Mouse (Mus musculus) forebrain, embryonic 10.5 days (tissue): Measurements from ENCODE around the gene Rnf182. TPM values are rescaled to one million over a fixed set of nuclear protein-coding genes. Genes with fewer than 3 reads are reported as not detected.

Source experiments
- DNase-seq: peaks from one replicate; pipeline ENCODE4 v3.0.0-alpha.2; 2017; ENCODE audit warnings: low spot score; ENCODE audit errors: extremely low spot score
- H3K27ac ChIP-seq: fragments of 300-500 bp; sonication (generic); 2 replicates; pipeline ENCODE4 v1.5.1; 2016; ENCODE audit warnings: mild to moderate bottlenecking
- H3K27me3 ChIP-seq: fragments of 300-500 bp; sonication (generic); 2 replicates; pipeline ENCODE4 v1.6.1; 2016; ENCODE audit warnings: mild to moderate bottlenecking; ENCODE audit not compliant: poor library complexity, severe bottlenecking
- H3K36me3 ChIP-seq: fragments of 300-500 bp; sonication (generic); replicated peaks from 2 replicates; pipeline ENCODE4 v1.6.1; 2016; ENCODE audit warnings: mild to moderate bottlenecking, moderate library complexity
- H3K4me1 ChIP-seq: fragments of 300-500 bp; sonication (generic); 2 replicates; pipeline ENCODE4 v1.6.1; 2016
- H3K4me3 ChIP-seq: fragments of 300-500 bp; sonication (generic); 2 replicates; pipeline ENCODE4 v1.5.1; 2016; ENCODE audit warnings: mild to moderate bottlenecking, moderate library complexity
- H3K9me3 ChIP-seq: fragments of 300-500 bp; sonication (generic); 2 replicates; pipeline ENCODE4 v1.6.1; 2016; ENCODE audit warnings: mild to moderate bottlenecking, moderate library complexity
- WGBS: fragments of 180-500 bp; shearing (Covaris S2); methylation state at CpG from one replicate; pipeline ENCODE4 v1.1.7; 2016; 5-methylcytosine and 5-hydroxymethylcytosine counted together
- polyA plus RNA-seq: library from polyadenylated mRNA; unstranded; fragments of >200 nt; fragmentation: Nextera tagmentation; extraction: Ambion mirVana; gene quantifications from 2 replicates; pipeline ENCODE4 v1.2.1, GENCODE M21; 2016

The Rnf182 gene
- polyA plus RNA-seq, 1 experiment from 2014 or later = 6.7 TPM

DNA sequence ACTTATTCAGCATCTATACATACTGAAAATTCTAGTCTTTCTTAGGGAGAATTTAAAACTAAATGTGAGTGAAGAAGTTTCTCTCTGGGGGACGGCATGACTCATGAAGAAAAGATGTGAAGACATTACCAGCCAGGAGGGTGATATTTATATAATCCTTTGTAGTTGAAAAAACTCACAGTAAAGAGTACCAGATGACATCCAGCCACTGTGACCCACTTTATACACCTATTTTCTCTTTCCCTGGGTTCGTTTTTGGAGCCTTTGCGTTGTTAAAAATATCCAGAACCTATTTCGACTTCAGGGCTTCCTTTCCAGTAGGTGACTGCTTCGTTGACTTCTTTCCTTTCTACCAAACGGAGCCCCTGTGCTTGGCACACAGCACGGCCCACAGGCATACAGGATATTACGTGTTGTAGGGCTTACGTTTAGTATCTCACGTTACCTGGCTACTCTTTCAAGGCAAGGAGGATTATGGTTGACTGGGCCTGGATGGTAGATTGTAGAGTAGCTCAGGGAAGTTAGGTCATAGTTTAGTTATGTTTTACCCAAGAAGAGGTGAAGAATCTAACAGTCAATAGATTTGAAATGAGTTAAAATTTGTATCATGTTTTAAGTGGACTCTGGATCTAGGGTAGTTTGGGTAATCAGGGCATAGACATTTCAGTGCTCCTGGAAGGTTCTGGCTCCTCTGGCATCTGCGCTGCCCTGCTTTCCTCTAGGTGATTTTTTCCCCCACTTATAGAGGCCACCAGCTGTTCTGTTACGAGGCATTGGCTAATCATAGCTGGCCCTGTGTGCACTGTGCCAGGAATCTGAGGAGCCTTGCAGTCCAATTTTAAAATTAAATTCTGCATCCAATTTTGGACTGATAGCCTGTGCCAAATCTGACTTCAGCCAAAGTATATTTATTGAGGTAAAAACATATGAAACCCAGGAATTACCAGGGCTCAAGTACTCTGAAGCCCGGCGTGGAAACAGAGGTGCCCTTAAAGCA, 27.4 kb upstream of the Rnf182 start:
- DNase-seq = no peak
- H3K27me3 ChIP-seq = 0 out of 2 replicates have a peak, but pooled peaks cover 10% of the 10 kb centered on the region
- no peak overlapping the region for H3K4me3 ChIP-seq
- H3K27ac ChIP-seq = no peak overlapping the region
- WGBS = 90% methylated on average over 14 of the region's 14 CpGs
- peaks cover 11% of the 10 kb centered on the region for H3K4me1 ChIP-seq
- no peaks in the 10 kb centered on the region for H3K9me3 ChIP-seq
- H3K36me3 ChIP-seq = no peaks in the 10 kb centered on the region

- 80% methylated on average over 28 of the region's 28 CpGs for WGBS
Measured at GRCm38 (mm10) chr13:43591828-43592680, 23.5 kb upstream of the Rnf182 start.

DNA sequence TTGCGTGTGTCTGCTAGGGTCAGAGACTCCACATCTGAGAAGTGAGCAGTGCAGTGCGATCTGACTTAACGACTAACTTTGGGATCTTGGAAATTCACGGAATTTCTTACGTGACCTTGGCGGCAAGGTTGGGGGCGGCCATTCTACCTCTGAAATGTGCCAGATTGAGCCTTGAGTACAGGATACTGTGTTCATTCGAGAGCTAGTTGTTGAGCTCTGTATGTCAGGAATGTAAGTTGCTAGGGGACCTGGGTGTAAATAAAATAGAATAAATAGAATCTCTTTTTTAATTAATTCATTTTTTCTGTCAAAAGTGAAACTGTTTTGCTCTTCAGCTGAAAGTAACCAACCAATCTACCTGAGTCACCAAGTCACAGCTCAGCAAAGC, 22.8 kb upstream of the Rnf182 start:
- DNase-seq = no peak
- Histone ChIP-seq H3K4me1 (peaks cover 5% of the 10 kb centered on the region; the same call in 1 of the 2 replicates), H3K27me3 (0 out of 2 replicates have a peak, but pooled peaks cover 10% of the 10 kb centered on the region), H3K4me3 (no peak overlapping the region), H3K27ac (no peak overlapping the region), H3K9me3 (no peaks in the 10 kb centered on the region), H3K36me3 (no peaks in the 10 kb centered on the region)
- WGBS = 68% methylated on average over 8 of the region's 8 CpGs

More at GRCm38 (mm10) chr13:43591828-43592680, 23.5 kb upstream of the Rnf182 start:
- Histone ChIP-seq H3K36me3 (no peaks in the 10 kb centered on the region), H3K27ac (no peak overlapping the region), H3K4me3 (no peak overlapping the region), H3K27me3 (0 out of 2 replicates have a peak, but pooled peaks cover 10% of the 10 kb centered on the region), H3K4me1 (peaks cover 5% of the 10 kb centered on the region; the same call in 1 of the 2 replicates), H3K9me3 (no peaks in the 10 kb centered on the region)
- DNase-seq = no peak

GRCm38 (mm10) chr13:43595896-43596295, 19.6 kb upstream of the Rnf182 start:
- Histone ChIP-seq H3K9me3 (no peaks in the 10 kb centered on the region), H3K4me1 (peaks cover 9% of the 10 kb centered on the region), H3K27ac (no peak overlapping the region), H3K36me3 (no peaks in the 10 kb centered on the region), H3K27me3 (0 out of 2 replicates have a peak, but pooled peaks cover 10% of the 10 kb centered on the region), H3K4me3 (no peak overlapping the region)
- 62% methylated on average over 4 of the region's 4 CpGs for WGBS
- peak; percentile 45 for DNase-seq

GRCm38 (mm10) chr13:43600967-43601366, 14.5 kb upstream of the Rnf182 start:
- peaks cover 7% of the 10 kb centered on the region for H3K4me1 ChIP-seq
- no peak for DNase-seq
- no peak overlapping the region for H3K27ac ChIP-seq
- WGBS = 93% methylated on average over 6 of the region's 6 CpGs
- no peaks in the 10 kb centered on the region for H3K36me3 ChIP-seq
- H3K27me3 ChIP-seq = no peaks in the 10 kb centered on the region
- no peak overlapping the region for H3K4me3 ChIP-seq
- no peaks in the 10 kb centered on the region for H3K9me3 ChIP-seq

DNA sequence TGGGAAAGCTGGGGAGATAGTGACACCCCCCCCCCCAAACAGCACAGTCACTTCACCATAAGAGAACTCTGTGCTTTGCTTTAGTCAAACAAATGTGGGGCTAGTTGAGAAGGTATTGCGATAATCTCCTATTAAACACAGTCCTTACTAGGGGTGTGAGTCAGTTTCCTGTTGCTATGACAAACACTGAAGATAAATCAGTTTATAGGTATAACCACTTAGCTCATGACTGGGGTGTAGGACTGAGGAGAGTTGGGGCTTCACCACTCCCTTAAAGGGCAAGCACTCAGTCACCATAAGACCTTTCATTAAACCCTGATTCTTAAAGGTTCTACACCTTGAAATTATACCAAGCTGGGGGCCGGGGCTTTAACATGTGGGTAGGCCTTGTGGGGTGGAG, 13.1 kb upstream of the Rnf182 start:
- WGBS = 87% methylated on average over 2 of the region's 2 CpGs
- Histone ChIP-seq H3K9me3 (no peaks in the 10 kb centered on the region), H3K4me3 (no peak overlapping the region), H3K4me1 (peaks cover 7% of the 10 kb centered on the region), H3K27ac (no peak overlapping the region), H3K27me3 (no peaks in the 10 kb centered on the region), H3K36me3 (no peaks in the 10 kb centered on the region)
- no peak for DNase-seq

GRCm38 (mm10) chr13:43603042-43603441, 12.5 kb upstream of the Rnf182 start:
- Histone ChIP-seq H3K4me1 (peaks cover 7% of the 10 kb centered on the region), H3K36me3 (no peaks in the 10 kb centered on the region), H3K27ac (no peak overlapping the region), H3K9me3 (no peaks in the 10 kb centered on the region), H3K4me3 (no peak overlapping the region), H3K27me3 (no peaks in the 10 kb centered on the region)
- DNase-seq = no peak
- WGBS = 80% methylated on average over 13 of the region's 13 CpGs

- no peaks in the 10 kb centered on the region for H3K36me3 ChIP-seq
- no peaks in the 10 kb centered on the region for H3K27me3 ChIP-seq
- no peaks in the 10 kb centered on the region for H3K4me1 ChIP-seq
- no peaks in the 10 kb centered on the region for H3K9me3 ChIP-seq
- H3K27ac ChIP-seq = no peak overlapping the region
- H3K4me3 ChIP-seq = no peak overlapping the region
- no peak for DNase-seq
- 86% methylated on average over 6 of the region's 6 CpGs for WGBS
Measured at GRCm38 (mm10) chr13:43608854-43609253, 6.7 kb upstream of the Rnf182 start.

- no peak overlapping the region for H3K4me3 ChIP-seq
- no peak overlapping the region for H3K27ac ChIP-seq
- H3K9me3 ChIP-seq = no peaks in the 10 kb centered on the region
- H3K4me1 ChIP-seq = peaks cover 24% of the 10 kb centered on the region
- no peak for DNase-seq
- H3K36me3 ChIP-seq = no peaks in the 10 kb centered on the region
- WGBS = 89% methylated on average over 6 of the region's 6 CpGs
- H3K27me3 ChIP-seq = peaks cover 15% of the 10 kb centered on the region
Measured at GRCm38 (mm10) chr13:43612040-43612439, 3.5 kb upstream of the Rnf182 start.

DNA sequence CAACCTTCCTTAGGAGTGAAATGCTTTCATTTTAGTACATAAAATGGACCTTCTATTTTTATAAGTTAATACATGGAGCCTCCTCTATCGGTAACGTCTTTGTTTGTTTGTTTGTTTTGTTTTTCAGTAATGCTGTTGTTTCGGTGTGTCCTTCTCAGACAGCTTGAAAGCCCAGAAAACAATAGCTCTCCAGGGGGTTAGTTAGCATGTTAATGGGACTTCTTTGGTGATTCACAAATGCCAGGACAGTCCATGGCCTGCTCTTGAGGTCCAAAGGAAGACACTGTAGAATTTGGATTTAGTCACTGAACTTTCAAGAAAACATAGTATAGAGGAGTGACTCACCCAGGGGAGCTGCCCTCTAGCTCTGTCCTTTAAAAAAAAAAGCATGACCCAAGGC, 843 bp upstream of the Rnf182 start:
- DNase-seq = no peak
- Histone ChIP-seq H3K27ac (peak overlapping the region; percentile 89; the same call in 1 of the 2 replicates), H3K4me1 (peaks cover 26% of the 10 kb centered on the region), H3K4me3 (0 out of 2 replicates have a peak overlapping the region, but pooled peaks have one; percentile 77), H3K36me3 (no peaks in the 10 kb centered on the region), H3K9me3 (no peaks in the 10 kb centered on the region), H3K27me3 (peaks cover 29% of the 10 kb centered on the region)
- 87% methylated on average over 3 of the region's 3 CpGs for WGBS

DNA sequence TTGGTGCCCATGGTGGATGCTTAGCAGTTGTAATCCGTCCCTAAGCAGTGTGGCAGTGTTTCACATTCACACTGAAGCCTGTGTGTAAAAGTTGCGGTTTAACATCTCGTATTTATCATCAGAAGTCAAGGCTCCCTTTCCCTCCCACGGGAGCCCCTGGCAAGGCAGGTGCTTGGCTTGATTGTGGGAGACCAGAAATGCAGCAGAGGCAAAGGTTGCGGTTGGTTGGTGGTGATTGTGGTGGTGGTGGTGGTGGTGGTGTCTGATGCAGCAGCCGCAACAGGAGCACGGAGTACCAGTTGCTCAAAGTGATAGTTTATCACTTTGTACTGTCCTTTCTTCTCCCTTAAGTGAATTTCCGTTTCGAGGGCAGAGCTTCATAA, 325 bp upstream of the Rnf182 start:
- no peak for DNase-seq
- peaks cover 29% of the 10 kb centered on the region for H3K4me1 ChIP-seq
- peak overlapping the region; percentile 77 for H3K4me3 ChIP-seq
- peak overlapping the region; percentile 89 for H3K27ac ChIP-seq
- H3K36me3 ChIP-seq = no peaks in the 10 kb centered on the region
- WGBS = 24% methylated on average over 9 of the region's 9 CpGs
- no peaks in the 10 kb centered on the region for H3K9me3 ChIP-seq
- peaks cover 29% of the 10 kb centered on the region for H3K27me3 ChIP-seq

GRCm38 (mm10) chr13:43616551-43616950, 1.0 kb downstream of the Rnf182 start:
- WGBS = 39% methylated on average over 6 of the region's 6 CpGs
- H3K36me3 ChIP-seq = no peaks in the 10 kb centered on the region
- H3K27me3 ChIP-seq = peaks cover 29% of the 10 kb centered on the region
- H3K4me1 ChIP-seq = peaks cover 29% of the 10 kb centered on the region
- DNase-seq = no peak
- peak overlapping the region; percentile 77 for H3K4me3 ChIP-seq
- no peaks in the 10 kb centered on the region for H3K9me3 ChIP-seq
- peak overlapping the region; percentile 89; the same call in 1 of the 2 replicates for H3K27ac ChIP-seq
